Mouse (Mus musculus): Measurements from ENCODE around the gene Hbs1l. TPM values are rescaled to one million over a fixed set of nuclear protein-coding genes. Genes with fewer than 3 reads are reported as not detected.

Gene Hbs1l
- polyA plus RNA-seq, 1 experiment = 12.2 TPM

GRCm38 (mm10) chr10:21401259-21401658 lies 105.5 kb downstream of the Hbs1l start:
- no peak for TF ChIP-seq POLR2A (IDR thresholded peaks at IDR 0.05; ENCODE audit: low read depth, low read length)
- TF ChIP-seq CTCF (IDR thresholded peaks at IDR 0.05; ENCODE audit: extremely low read depth, insufficient read length, insufficient replicate concordance, low read depth, low read length) = no peak
- Histone ChIP-seq H3K4me3 (ENCODE audit: low read depth, low read length) (no peak overlapping the region), H3K27ac (ENCODE audit: insufficient read depth, low read depth, low read length) (no peak overlapping the region), H3K36me3 (ENCODE audit: control insufficient read depth, insufficient read depth, low read length) (no peaks in the 10 kb centered on the region), H3K4me1 (ENCODE audit: control insufficient read depth, insufficient read depth, insufficient read length, low read length) (no peaks in the 10 kb centered on the region), H3K27me3 (ENCODE audit: control insufficient read depth, insufficient read depth, low read length) (no peaks in the 10 kb centered on the region)
- 45% methylated on average over 4 of the region's 4 CpGs for WGBS

- Histone ChIP-seq H3K27ac (ENCODE audit: insufficient read depth, low read depth, low read length) (no peak overlapping the region), H3K4me3 (ENCODE audit: low read depth, low read length) (no peak overlapping the region), H3K4me1 (ENCODE audit: control insufficient read depth, insufficient read depth, insufficient read length, low read length) (no peaks in the 10 kb centered on the region), H3K36me3 (ENCODE audit: control insufficient read depth, insufficient read depth, low read length) (no peaks in the 10 kb centered on the region), H3K27me3 (ENCODE audit: control insufficient read depth, insufficient read depth, low read length) (no peaks in the 10 kb centered on the region)
- 81% methylated on average over 4 of the region's 4 CpGs for WGBS
- TF ChIP-seq POLR2A (IDR thresholded peaks at IDR 0.05; ENCODE audit: low read depth, low read length) (no peak), CTCF (IDR thresholded peaks at IDR 0.05; ENCODE audit: extremely low read depth, insufficient read length, insufficient replicate concordance, low read depth, low read length) (no peak)
These were observed 109.0 kb downstream of the Hbs1l start for GRCm38 (mm10) chr10:21404822-21405221.

GRCm38 (mm10) chr10:21405707-21406534 lies 110.1 kb downstream of the Hbs1l start:
- no peak for TF ChIP-seq POLR2A (IDR thresholded peaks at IDR 0.05; ENCODE audit: low read depth, low read length)
- no peak for TF ChIP-seq CTCF (IDR thresholded peaks at IDR 0.05; ENCODE audit: extremely low read depth, insufficient read length, insufficient replicate concordance, low read depth, low read length)

DNA sequence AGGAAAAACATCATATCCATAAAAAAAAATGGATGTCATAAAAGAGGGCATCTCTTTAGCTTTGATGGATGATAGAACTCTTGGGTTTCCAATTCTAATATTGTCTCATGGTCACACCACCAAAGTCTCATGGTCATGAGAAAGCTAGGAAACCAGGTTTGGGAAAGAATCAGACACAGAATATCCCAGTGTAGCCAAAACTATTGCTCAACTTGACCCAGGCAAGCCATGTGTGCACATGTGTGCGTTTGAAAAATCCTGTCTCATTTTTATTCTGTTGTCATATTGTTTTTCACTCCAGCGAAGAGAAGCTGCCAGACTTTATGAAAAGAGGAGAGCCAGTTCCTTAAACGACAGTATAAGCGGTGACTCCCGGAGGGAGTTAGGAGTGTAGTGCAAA lies 114.9 kb downstream of the Hbs1l start:
- no peak overlapping the region for H3K27ac ChIP-seq (ENCODE audit: insufficient read depth, low read depth, low read length)

More at GRCm38 (mm10) chr10:21405707-21406534, 110.1 kb downstream of the Hbs1l start:
- Histone ChIP-seq H3K27ac (ENCODE audit: insufficient read depth, low read depth, low read length) (no peak overlapping the region), H3K4me1 (ENCODE audit: control insufficient read depth, insufficient read depth, insufficient read length, low read length) (no peaks in the 10 kb centered on the region), H3K27me3 (ENCODE audit: control insufficient read depth, insufficient read depth, low read length) (no peaks in the 10 kb centered on the region), H3K4me3 (ENCODE audit: low read depth, low read length) (no peak overlapping the region), H3K36me3 (ENCODE audit: control insufficient read depth, insufficient read depth, low read length) (no peaks in the 10 kb centered on the region)
- 78% methylated on average over 11 of the region's 11 CpGs for WGBS

GRCm38 (mm10) chr10:21411621-21412205 lies 115.9 kb downstream of the Hbs1l start:
- TF ChIP-seq CTCF (IDR thresholded peaks at IDR 0.05; ENCODE audit: extremely low read depth, insufficient read length, insufficient replicate concordance, low read depth, low read length) (no peak), POLR2A (IDR thresholded peaks at IDR 0.05; ENCODE audit: low read depth, low read length) (no peak)
- WGBS = 43% methylated on average over 6 of the region's 6 CpGs
- H3K4me1 ChIP-seq (ENCODE audit: control insufficient read depth, insufficient read depth, insufficient read length, low read length) = no peaks in the 10 kb centered on the region

More for the DNA sequence above, 114.9 kb downstream of the Hbs1l start:
- Histone ChIP-seq H3K4me3 (ENCODE audit: low read depth, low read length) (no peak overlapping the region), H3K27me3 (ENCODE audit: control insufficient read depth, insufficient read depth, low read length) (no peaks in the 10 kb centered on the region), H3K4me1 (ENCODE audit: control insufficient read depth, insufficient read depth, insufficient read length, low read length) (no peaks in the 10 kb centered on the region), H3K36me3 (ENCODE audit: control insufficient read depth, insufficient read depth, low read length) (no peaks in the 10 kb centered on the region)
- WGBS = 78% methylated on average over 5 of the region's 5 CpGs
- no peak for TF ChIP-seq POLR2A (IDR thresholded peaks at IDR 0.05; ENCODE audit: low read depth, low read length)
- TF ChIP-seq CTCF (IDR thresholded peaks at IDR 0.05; ENCODE audit: extremely low read depth, insufficient read length, insufficient replicate concordance, low read depth, low read length) = no peak

DNA sequence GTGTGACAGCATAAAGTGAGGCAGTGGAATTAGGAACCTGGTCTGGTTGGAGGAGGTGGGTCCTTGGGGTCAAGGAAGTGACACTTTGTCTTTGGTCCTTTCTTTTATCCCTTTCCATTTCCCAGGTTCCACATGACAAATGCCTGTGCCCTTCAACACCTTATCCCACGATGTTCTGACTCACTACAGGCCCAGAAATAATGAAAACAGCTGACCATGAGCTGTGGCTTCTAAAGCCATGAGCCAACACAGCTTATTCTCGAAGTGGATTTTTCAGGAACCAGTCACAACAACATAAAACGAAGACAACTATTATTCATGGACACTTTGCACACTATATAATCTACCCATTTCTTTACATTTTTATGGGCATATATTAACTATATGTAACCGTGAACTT lies 119.3 kb downstream of the Hbs1l start:
- no peaks in the 10 kb centered on the region for H3K4me1 ChIP-seq (ENCODE audit: control insufficient read depth, insufficient read depth, insufficient read length, low read length)
- H3K4me3 ChIP-seq (ENCODE audit: low read depth, low read length) = no peak overlapping the region
- no peaks in the 10 kb centered on the region for H3K27me3 ChIP-seq (ENCODE audit: control insufficient read depth, insufficient read depth, low read length)
- no peak for TF ChIP-seq POLR2A (IDR thresholded peaks at IDR 0.05; ENCODE audit: low read depth, low read length)
- no peak for TF ChIP-seq CTCF (IDR thresholded peaks at IDR 0.05; ENCODE audit: extremely low read depth, insufficient read length, insufficient replicate concordance, low read depth, low read length)
- 84% methylated on average over 4 of the region's 4 CpGs for WGBS
- no peak overlapping the region for H3K27ac ChIP-seq (ENCODE audit: insufficient read depth, low read depth, low read length)
- no peaks in the 10 kb centered on the region for H3K36me3 ChIP-seq (ENCODE audit: control insufficient read depth, insufficient read depth, low read length)

More at GRCm38 (mm10) chr10:21411621-21412205, 115.9 kb downstream of the Hbs1l start:
- Histone ChIP-seq H3K27ac (ENCODE audit: insufficient read depth, low read depth, low read length) (no peak overlapping the region), H3K36me3 (ENCODE audit: control insufficient read depth, insufficient read depth, low read length) (no peaks in the 10 kb centered on the region), H3K4me3 (ENCODE audit: low read depth, low read length) (no peak overlapping the region), H3K27me3 (ENCODE audit: control insufficient read depth, insufficient read depth, low read length) (no peaks in the 10 kb centered on the region)

- TF ChIP-seq CTCF (IDR thresholded peaks at IDR 0.05; ENCODE audit: extremely low read depth, insufficient read length, insufficient replicate concordance, low read depth, low read length) (no peak), POLR2A (IDR thresholded peaks at IDR 0.05; ENCODE audit: low read depth, low read length) (no peak)
- WGBS = 92% methylated on average over 5 of the region's 5 CpGs
- no peaks in the 10 kb centered on the region for H3K27me3 ChIP-seq (ENCODE audit: control insufficient read depth, insufficient read depth, low read length)
- H3K27ac ChIP-seq (ENCODE audit: insufficient read depth, low read depth, low read length) = no peak overlapping the region
- H3K4me3 ChIP-seq (ENCODE audit: low read depth, low read length) = no peak overlapping the region
- H3K4me1 ChIP-seq (ENCODE audit: control insufficient read depth, insufficient read depth, insufficient read length, low read length) = no peaks in the 10 kb centered on the region
- H3K36me3 ChIP-seq (ENCODE audit: control insufficient read depth, insufficient read depth, low read length) = no peaks in the 10 kb centered on the region
These were observed 120.4 kb downstream of the Hbs1l start for GRCm38 (mm10) chr10:21416184-21416583.

Other genes with a start within 250 kb of the Hbs1l start
- 4.8 and 8.4 TPM in 2 replicates for gene Myb, start 135.0 kb upstream of the Hbs1l start, polyA plus RNA-seq (2012; rRNA removed)
- not detected in 2 replicates for gene Aldh8a1, start 81.3 kb downstream of the Hbs1l start, polyA plus RNA-seq (2012; rRNA removed)